Mouse (Mus musculus) stomach, embryonic 14.5 days (tissue): ENCODE results near the gene Mocs2. TPM values are rescaled to one million over a fixed set of nuclear protein-coding genes. Genes with fewer than 3 reads are reported as not detected.

ENCODE experiments used
- ATAC-seq: fragments of 200-750 bp; cut with Nextera tagmentation; 2 replicates; pipeline ENCODE4 v1.8.0; 2017; ENCODE audit warnings: low read depth, moderate TSS enrichment; ENCODE audit not compliant: insufficient number of reproducible peaks, insufficient read depth, low FRiP score
- H3K27ac ChIP-seq: fragments of 300-500 bp; sonication (generic); 2 replicates; pipeline ENCODE4 v1.5.1; 2014; ENCODE audit warnings: mild to moderate bottlenecking, low read length, moderate library complexity, mixed read lengths
- H3K27me3 ChIP-seq: fragments of 300-500 bp; sonication (generic); 2 replicates; pipeline ENCODE4 v1.6.1; 2014; ENCODE audit warnings: low read length, control low read depth, mixed read lengths; ENCODE audit not compliant: control insufficient read depth, insufficient read depth
- H3K36me3 ChIP-seq: fragments of 300-500 bp; sonication (generic); 2 replicates; pipeline ENCODE4 v1.6.1; 2014; ENCODE audit warnings: mild to moderate bottlenecking, control low read depth, low read length, moderate library complexity, mixed read lengths; ENCODE audit not compliant: control insufficient read depth, insufficient read depth
- H3K4me1 ChIP-seq: fragments of 300-500 bp; sonication (generic); 2 replicates; pipeline ENCODE4 v1.6.1; 2014; ENCODE audit warnings: low read length, control low read depth, mixed read lengths; ENCODE audit not compliant: control insufficient read depth, insufficient read depth
- H3K4me2 ChIP-seq: fragments of 300-500 bp; sonication (generic); replicated peaks from 2 replicates; pipeline ENCODE4 v1.6.1; 2014; ENCODE audit warnings: low read depth, low read length, control low read depth
- H3K4me3 ChIP-seq: fragments of 300-500 bp; sonication (generic); 2 replicates; pipeline ENCODE4 v1.5.1; 2014; ENCODE audit warnings: low read depth, low read length, control low read depth
- H3K9ac ChIP-seq: fragments of 300-500 bp; sonication (generic); replicated peaks from 2 replicates; pipeline ENCODE4 v1.6.1; 2014; ENCODE audit warnings: low read depth, mild to moderate bottlenecking, control low read depth, low read length, moderate library complexity, mixed read lengths
- H3K9me3 ChIP-seq: fragments of 300-500 bp; sonication (generic); 2 replicates; pipeline ENCODE4 v1.6.1; 2016; ENCODE audit warnings: low read depth, low read length, control low read depth; ENCODE audit not compliant: control insufficient read depth
- whole genome bisulfite sequencing: fragments of 180-500 bp; shearing (Covaris S2); extraction: QIAGEN DNeasy Blood & Tissue Kit; methylation state at CpG from one replicate; pipeline ENCODE4 v1.1.7; 2014; 5-methylcytosine and 5-hydroxymethylcytosine counted together
- polyA plus RNA-seq: library from polyadenylated mRNA; unstranded; fragments of >200 nt; fragmentation: Nextera tagmentation; extraction: Ambion mirVana; gene quantifications from 2 replicates; pipeline ENCODE4 v1.2.1, GENCODE M21; 2014

The Mocs2 gene
- polyA plus RNA-seq, 1 experiment from 2014 or later: 97.0 TPM

DNA sequence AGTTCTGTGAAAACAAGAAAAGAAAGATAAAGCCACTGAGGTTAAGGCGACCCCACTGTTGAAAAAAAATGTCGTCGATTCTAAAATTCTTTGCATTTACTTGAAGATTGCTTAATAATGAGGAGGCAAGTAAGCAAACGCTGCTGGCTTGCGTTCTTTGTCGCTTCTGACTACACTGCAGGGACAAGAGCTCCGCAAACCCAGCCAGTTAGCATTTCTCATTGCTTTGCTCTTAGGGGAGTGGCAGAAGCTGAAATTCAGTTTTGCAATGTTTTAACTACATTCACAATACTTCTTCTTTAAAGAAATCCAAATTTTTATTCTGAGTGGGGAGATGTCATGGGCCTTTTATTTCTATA, 38.2 kb downstream of the Mocs2 start:
- WGBS: 30% methylated on average over 7 of the region's 7 CpGs
- Histone ChIP-seq H3K4me1 (0 out of 2 replicates have a peak, but pooled peaks cover 3% of the 10 kb centered on the region), H3K9ac (no peak overlapping the region), H3K4me3 (no peak overlapping the region), H3K9me3 (no peaks in the 10 kb centered on the region), H3K4me2 (no peak overlapping the region), H3K27ac (no peak overlapping the region), H3K27me3 (no peaks in the 10 kb centered on the region), H3K36me3 (no peaks in the 10 kb centered on the region)
- no peak for ATAC-seq

DNA sequence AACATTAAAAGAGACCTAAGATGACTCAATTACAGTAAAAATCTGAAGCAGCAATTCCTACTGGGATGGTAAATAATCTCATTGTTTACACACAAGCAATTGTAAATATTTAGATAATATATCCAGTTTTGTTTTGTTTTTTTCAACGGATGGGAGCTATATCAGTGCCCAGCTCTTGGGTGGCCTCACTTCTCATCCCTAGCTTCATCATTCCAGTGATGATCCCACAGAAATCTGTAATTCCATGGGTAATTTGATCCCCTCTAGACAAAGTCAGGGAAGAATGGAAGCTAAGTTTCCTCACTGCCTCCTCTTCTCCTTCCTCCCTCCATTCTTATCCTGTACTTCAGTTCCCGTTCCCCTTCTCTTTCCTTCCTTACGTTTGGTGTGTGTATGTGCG, 39.5 kb downstream of the Mocs2 start:
- WGBS: 74% methylated on average over 4 of the region's 4 CpGs
- no peaks in the 10 kb centered on the region for H3K27me3 ChIP-seq
- ATAC-seq: no peak; the same call in 1 of the 2 replicates

DNA sequence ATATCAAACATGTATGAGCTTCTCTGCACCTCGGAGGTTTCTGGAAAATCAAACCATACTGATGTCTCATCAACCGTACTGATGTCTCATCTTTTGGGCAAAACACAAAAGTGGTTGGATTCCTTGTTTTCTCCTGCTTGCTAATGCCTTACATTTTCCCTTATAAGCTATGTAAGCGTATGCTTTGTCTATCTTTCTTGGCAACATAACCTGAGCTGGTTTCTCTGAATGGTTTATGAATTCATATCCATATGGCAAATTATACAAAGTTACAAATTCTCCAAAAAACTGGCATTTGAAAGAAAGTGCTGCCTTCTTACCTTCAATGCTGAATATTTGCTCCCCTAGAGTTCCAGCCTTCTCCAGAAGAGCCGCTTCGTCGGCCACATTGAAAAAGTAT, 56.7 kb downstream of the Mocs2 start:
- Histone ChIP-seq H3K4me2 (no peak overlapping the region), H3K9ac (no peak overlapping the region), H3K4me1 (no peaks in the 10 kb centered on the region), H3K9me3 (no peaks in the 10 kb centered on the region; the same call in 1 of the 2 replicates), H3K27ac (no peak overlapping the region), H3K27me3 (no peaks in the 10 kb centered on the region), H3K36me3 (no peaks in the 10 kb centered on the region), H3K4me3 (no peak overlapping the region)
- 79% methylated on average over 6 of the region's 6 CpGs for WGBS
- no peak for ATAC-seq

More for the DNA sequence above, 39.5 kb downstream of the Mocs2 start:
- Histone ChIP-seq H3K36me3 (no peaks in the 10 kb centered on the region), H3K9ac (no peak overlapping the region), H3K9me3 (no peaks in the 10 kb centered on the region), H3K4me3 (no peak overlapping the region), H3K4me1 (0 out of 2 replicates have a peak, but pooled peaks cover 3% of the 10 kb centered on the region), H3K27ac (no peak overlapping the region), H3K4me2 (no peak overlapping the region)

DNA sequence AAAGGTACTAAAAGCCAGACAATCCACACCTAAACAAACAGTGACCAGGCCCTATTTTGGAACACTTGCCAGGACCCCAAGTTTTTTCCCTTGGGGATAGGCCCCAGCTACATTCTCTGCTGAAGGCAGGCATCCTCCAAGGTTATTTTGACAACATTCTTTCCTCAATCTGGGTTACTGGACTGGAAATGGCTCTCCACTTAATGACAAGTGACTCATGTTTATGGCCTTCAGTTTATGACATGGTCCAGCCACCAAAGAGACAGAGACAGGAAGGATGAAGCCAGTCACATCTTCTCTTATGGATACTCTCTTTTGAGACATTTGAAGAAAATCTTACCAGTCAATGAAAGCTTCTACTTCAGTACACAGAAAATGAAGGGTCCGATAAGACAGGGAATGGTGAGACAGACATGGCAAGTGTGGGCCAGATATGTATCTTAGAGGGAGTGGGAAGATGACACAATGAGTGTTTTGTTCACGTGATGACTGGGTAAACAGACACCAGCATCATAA, 58.0 kb downstream of the Mocs2 start:
- H3K27ac ChIP-seq: no peak overlapping the region
- H3K4me2 ChIP-seq: no peak overlapping the region
- 87% methylated on average over 2 of the region's 2 CpGs for WGBS
- no peaks in the 10 kb centered on the region for H3K9me3 ChIP-seq
- ATAC-seq: no peak
- no peaks in the 10 kb centered on the region for H3K36me3 ChIP-seq
- no peaks in the 10 kb centered on the region for H3K4me1 ChIP-seq
- H3K27me3 ChIP-seq: no peaks in the 10 kb centered on the region
- H3K4me3 ChIP-seq: no peak overlapping the region
- no peak overlapping the region for H3K9ac ChIP-seq

DNA sequence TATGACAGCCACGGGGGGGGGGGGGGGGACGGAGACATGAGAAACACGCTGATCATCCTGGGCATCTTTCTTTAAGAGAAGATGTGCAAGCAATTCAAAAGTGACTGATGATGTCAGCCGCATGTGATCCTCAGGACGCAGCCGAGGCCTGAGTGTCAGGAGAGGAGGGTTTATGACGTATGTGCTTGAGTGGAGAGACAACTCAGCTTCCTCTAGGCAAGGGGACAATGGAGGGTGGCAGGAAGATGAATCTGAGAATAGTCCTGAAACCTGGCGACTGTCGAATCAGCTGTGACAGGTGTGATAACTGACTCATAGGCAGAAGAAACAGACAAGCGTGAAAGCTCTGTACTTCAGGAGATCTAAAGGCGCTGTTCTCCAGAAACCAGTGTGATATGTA, 60.6 kb downstream of the Mocs2 start:
- 66% methylated on average over 10 of the region's 11 CpGs for WGBS
- Histone ChIP-seq H3K27me3 (no peaks in the 10 kb centered on the region), H3K9ac (no peak overlapping the region), H3K9me3 (no peaks in the 10 kb centered on the region), H3K36me3 (no peaks in the 10 kb centered on the region), H3K4me2 (no peak overlapping the region), H3K27ac (no peak overlapping the region), H3K4me1 (no peaks in the 10 kb centered on the region), H3K4me3 (no peak overlapping the region)
- no peak for ATAC-seq

Other genes with a start within 250 kb of the Mocs2 start
- 9.2 and 11.8 TPM in 2 replicates for gene Itga2, start 113.9 kb downstream of the Mocs2 start, polyA plus RNA-seq